Mouse (Mus musculus) frontal cortex, postnatal 36 days (tissue): ENCODE measurements at regions not wholly inside any gene's neighbourhood (a gene's known extent, or its start where the extent isn't known, plus 50 kb on each side); places are given as distances from the start of the nearest gene placed in this dataset.
"Not testable (repeated sequence)": the region's sequence is repeated elsewhere in the genome, so short reads cannot be mapped to it uniquely, and the experiment has no call there.

ENCODE experiments used
- DNase-seq, 2 experiments: peaks; one replicate each; pipeline ENCODE4 v3.0.0; 2022; ENCODE audit warnings: low spot score in 2 of 2

GRCm38 (mm10) chr9:25655767-25656513, 174.6 kb downstream of the Eepd1 start:
- peak; percentile 44 to 75 for DNase-seq

DNA sequence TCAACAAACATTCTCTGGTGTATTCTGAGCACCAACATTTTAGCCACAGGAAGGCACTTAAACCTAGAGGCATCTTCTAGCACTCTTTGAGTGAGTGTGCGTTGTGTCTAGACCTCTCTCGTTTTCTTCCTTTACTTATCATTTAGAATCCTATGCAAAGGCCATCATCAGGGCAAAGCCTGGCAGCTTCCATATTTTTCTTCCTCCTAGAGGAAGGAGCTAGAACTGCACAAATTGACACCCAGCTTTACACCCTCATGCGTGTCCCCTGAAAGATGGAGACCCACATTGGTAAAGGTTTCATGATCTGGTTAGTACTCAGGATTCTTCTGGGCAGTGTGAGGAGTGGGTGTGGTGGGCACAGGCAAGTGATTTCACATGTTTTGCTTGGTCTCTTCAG, 175.2 kb downstream of the Eepd1 start:
- no peak for DNase-seq

DNA sequence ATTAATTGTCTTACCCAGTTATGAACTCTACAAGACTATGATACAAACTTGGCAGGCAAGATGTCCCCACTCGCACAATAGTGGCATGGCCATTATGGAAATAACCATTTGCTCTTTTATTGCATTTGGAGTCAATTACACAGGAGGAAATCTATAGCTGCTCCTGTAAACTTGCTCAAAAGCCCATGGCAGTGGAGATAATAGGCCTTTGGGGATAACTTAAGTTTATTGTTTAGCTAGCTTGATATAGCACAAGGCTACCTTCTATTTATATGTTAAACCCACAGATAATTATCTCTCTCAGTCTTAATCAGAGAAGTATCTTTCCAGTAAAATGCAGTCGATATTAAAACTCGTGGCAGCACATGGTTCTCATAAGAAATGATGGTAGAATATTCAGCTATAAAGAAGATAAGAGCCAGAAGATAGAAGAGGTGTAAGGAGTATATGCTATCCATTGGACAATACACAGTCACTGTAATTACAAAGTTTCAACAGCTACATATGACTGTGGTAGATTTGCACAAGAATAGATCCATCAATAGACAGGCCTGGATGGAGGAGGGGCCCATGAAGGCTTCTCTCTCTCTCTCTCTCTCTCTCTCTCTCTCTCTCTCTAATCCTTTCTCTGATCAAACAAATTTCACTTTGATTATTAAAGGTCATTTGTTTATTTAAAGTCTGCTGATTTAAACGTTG, 202.4 kb downstream of the Eepd1 start:
- DNase-seq = no peak

- DNase-seq = peak; percentile 61 to 71
Observed at GRCm38 (mm10) chr9:25693632-25694031, 212.3 kb downstream of the Eepd1 start.

DNA sequence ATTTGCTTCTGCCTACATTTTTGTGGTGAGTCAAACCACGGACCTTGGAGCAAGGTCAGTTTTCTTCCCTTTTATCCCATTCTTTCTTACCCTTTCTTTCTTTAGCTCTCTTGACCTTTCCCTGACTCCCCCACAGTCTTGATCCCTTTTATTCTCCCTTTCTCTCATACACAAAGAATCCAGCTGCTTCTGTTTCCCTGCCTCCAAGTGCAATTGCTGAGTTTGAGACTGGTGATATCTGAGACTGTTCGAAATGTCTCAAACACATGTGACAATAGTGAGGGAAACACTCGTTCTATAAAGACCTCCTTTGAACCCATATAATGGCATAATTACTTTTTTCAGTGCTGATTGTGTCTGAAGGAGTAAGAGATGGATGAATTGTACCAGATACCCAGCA, 213.7 kb downstream of the Eepd1 start:
- DNase-seq = no peak

GRCm38 (mm10) chr9:25713636-25714035, 232.3 kb downstream of the Eepd1 start:
- DNase-seq = peak; percentile 4 to 28

GRCm38 (mm10) chr9:25744162-25744561, 262.8 kb downstream of the Eepd1 start:
- no peak for DNase-seq

DNA sequence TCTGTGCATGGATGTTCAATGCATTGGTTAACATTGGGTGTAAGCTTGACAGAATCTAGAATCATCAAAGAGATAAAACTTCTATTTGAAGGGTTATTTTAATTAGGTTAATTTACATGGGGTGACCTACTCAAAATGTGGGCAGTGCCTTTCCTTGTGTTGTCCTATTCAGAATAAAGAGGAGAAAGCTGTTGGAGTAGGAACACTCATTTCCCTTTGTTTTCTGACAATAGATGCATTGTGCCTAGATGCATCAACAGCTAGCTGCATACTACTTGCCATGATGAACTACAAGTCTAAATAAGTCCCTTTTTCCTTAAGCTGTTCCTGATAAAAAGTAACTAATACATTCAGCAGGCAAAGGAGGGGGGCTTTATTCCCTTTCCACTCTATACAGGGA, 269.8 kb downstream of the Eepd1 start:
- DNase-seq = no peak

DNA sequence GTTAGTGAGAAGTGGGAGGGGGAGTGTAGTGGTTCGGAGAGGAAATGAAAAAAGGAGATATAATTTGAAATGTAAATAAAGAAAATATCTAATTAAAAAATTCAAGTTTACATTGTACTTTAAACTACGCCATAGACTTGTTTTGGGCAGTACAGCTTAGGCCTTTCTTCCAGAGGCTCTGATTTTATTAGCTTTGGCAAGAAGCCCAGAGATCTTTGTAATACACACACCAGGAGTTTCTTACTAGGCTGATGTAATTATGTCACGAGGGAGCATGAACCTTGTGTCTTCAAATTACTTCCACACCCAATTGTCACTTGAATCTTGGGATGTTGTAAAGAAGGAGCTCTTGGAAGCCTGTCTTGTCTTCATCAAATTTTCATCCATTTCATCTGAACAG, 292.6 kb downstream of the Eepd1 start:
- DNase-seq = no peak

GRCm38 (mm10) chr9:25782631-25783030, 301.3 kb downstream of the Eepd1 start:
- DNase-seq = no peak

- DNase-seq = no peak
Observed at GRCm38 (mm10) chr9:25795142-25795910, 314.0 kb downstream of the Eepd1 start.

- DNase-seq = no peak
Observed at GRCm38 (mm10) chr9:25809562-25809961, 328.2 kb downstream of the Eepd1 start.

GRCm38 (mm10) chr9:25833295-25833694, 351.9 kb downstream of the Eepd1 start:
- DNase-seq = no peak

GRCm38 (mm10) chr9:25849914-25850313, 368.6 kb downstream of the Eepd1 start:
- DNase-seq = not testable (repeated sequence)

- DNase-seq = not testable (repeated sequence)
Observed at GRCm38 (mm10) chr9:25850608-25851007, 369.3 kb downstream of the Eepd1 start.

DNA sequence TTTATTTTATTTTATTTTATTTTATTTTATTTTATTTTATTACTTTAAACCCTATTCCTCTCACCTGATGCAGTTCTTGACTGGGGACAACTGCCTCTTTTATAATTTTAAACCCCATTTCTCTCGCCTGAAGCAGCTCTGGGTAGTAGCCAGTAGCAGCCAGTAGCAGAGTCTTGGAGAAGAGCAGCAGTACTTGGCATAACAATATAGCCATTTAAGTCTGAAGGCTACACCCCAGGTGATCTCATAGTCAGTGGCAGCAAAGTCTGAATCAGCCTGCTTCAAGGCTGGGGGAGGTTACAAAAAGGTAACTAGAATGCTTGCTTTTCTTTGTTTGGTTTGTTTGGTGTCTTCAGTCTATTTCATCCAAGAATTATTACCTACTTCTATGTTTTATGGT, 373.2 kb downstream of the Eepd1 start:
- no peak for DNase-seq

- DNase-seq = no peak
Observed at GRCm38 (mm10) chr9:25870260-25870659, 388.9 kb downstream of the Eepd1 start.

- DNase-seq = peak in 1 of 2 experiments; percentile 17
Observed at GRCm38 (mm10) chr9:25896333-25896905, 415.1 kb downstream of the Eepd1 start.
